9 mouse cellular contexts compared by ENCODE assay signal in the genomic region with DNA sequence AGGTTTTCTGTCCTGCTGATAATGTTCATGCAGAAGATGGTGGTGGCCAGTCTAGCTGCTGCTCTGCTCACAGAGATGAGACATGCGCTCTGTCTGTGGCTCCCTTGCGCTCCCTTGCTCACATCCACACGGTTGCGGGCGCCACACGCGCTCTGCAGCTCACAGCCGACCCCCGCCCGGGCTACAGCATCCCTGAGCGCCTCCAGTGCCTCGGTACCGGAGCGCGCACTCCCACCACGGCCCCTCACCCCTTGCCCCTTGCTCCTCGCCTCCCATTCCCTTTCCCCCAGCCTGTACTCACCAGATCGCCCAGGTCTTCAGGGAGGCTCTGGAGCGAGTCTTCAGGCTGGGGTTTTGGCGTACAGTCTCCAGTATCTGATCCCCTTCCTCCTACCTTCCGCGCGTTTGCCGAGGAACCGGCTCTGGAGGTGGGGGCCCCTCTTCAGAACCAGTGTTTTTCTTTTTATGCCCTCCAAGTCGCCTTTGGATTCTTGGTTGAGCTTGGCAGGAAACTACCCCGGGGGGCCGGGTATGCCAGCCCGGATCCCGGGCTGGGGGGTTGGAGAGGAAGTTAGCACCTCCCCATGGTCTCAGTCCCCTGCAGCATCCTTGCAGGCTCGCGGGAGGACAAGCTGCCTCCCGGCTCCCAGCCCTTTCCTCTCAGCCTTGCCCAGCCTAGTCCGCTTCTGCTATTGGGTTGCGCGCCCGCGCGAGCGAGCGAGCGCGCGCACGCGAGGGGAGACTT. TPM values are rescaled to one million over a fixed set of nuclear protein-coding genes. Genes with fewer than 3 reads are reported as not detected.
DNase-seq lines count a peak whose midpoint lies in the region; ATAC-seq and TF ChIP-seq lines count a peak whose summit lies in the region.
"Had no signal": no experiment of that assay in that cellular context is flagged by ENCODE, and none has a peak within 500 bp of the region (broad histone marks: within the 10 kb centered on the region; RNA-seq: fewer than 3 reads in every experiment).

Gene Gria4 (minus strand): TSS at position 691 of the 745 bp plus-strand sequence.

- peak within 1 kb of the TSS; percentile 82 for H3K9ac ChIP-seq in forebrain, postnatal 0 days
- peak within 1 kb of the TSS; percentile 56 for H3K9ac ChIP-seq in kidney, postnatal 0 days (ENCODE audit: low read depth, low read length)
- H3K9ac ChIP-seq in limb, embryonic 14.5 days (ENCODE audit: low read depth, low read length, severe bottlenecking): peak within 1 kb of the TSS; percentile 59

- DNase-seq in gastrocnemius, postnatal 10 days: peak; percentile 25
- DNase-seq in gastrocnemius, adult 18-20 months (ENCODE audit: low spot score): no peak
- peak; percentile 89 to 90 for DNase-seq in cerebellum, adult 18-20 months
- peak; percentile 89 for DNase-seq in forebrain, postnatal 0 days
- DNase-seq in kidney, postnatal 0 days (ENCODE audit: low spot score): peak; percentile 87
- DNase-seq in limb, embryonic 14.5 days (ENCODE audit: low spot score): peak; percentile 61
- DNase-seq in right cerebral cortex, adult 18-20 months: peak; percentile 84
- no peak for DNase-seq in MN1 (ENCODE audit: low spot score)

- H3K36me3 ChIP-seq in forebrain, postnatal 0 days (ENCODE audit: insufficient read depth): no peaks in the 10 kb centered on the region
- no peaks in the 10 kb centered on the region for H3K36me3 ChIP-seq in kidney, postnatal 0 days (ENCODE audit: insufficient read depth, low read length)
- no peaks in the 10 kb centered on the region for H3K36me3 ChIP-seq in limb, embryonic 14.5 days (ENCODE audit: control insufficient read depth, insufficient read depth, low read length)

- H3K9me3 ChIP-seq in forebrain, postnatal 0 days (ENCODE audit: low read length): no peaks in the 10 kb centered on the region
- no peaks in the 10 kb centered on the region for H3K9me3 ChIP-seq in kidney, postnatal 0 days (replicated peaks; ENCODE audit: low read length)
- no peaks in the 10 kb centered on the region for H3K9me3 ChIP-seq in limb, embryonic 14.5 days (ENCODE audit: control insufficient read depth, low read length)

- no peaks in the 10 kb centered on the region for H3K4me1 ChIP-seq in forebrain, postnatal 0 days (ENCODE audit: insufficient read depth)
- no peaks in the 10 kb centered on the region for H3K4me1 ChIP-seq in kidney, postnatal 0 days (replicated peaks; ENCODE audit: insufficient read depth, low read length)
- H3K4me1 ChIP-seq in limb, embryonic 14.5 days (ENCODE audit: control insufficient read depth, insufficient read depth, low read length): no peaks in the 10 kb centered on the region

- ATAC-seq in forebrain, postnatal 0 days: peak; percentile 94
- peak; percentile 85 for ATAC-seq in kidney, postnatal 0 days (replicated peaks; ENCODE audit: low FRiP score, low read depth)
- ATAC-seq in limb, embryonic 14.5 days (ENCODE audit: low FRiP score, low read depth): peak; percentile 86

- WGBS in forebrain, postnatal 0 days: 1% methylated on average over 46 of the region's 46 CpGs
- under 1% methylated on average over 46 of the region's 46 CpGs for WGBS in kidney, postnatal 0 days
- WGBS in limb, embryonic 14.5 days: under 1% methylated on average over 44 of the region's 46 CpGs

- TF ChIP-seq POLR2A in limb, embryonic 14.5 days (IDR thresholded peaks at IDR 0.05; ENCODE audit: borderline replicate concordance, extremely low read depth, insufficient read depth, insufficient read length): no peak

- H3K4me2 ChIP-seq in forebrain, postnatal 0 days (ENCODE audit: low read depth): peak within 1 kb of the TSS; percentile 61
- peak within 1 kb of the TSS; percentile 86 for H3K4me2 ChIP-seq in kidney, postnatal 0 days (ENCODE audit: low read length)
- peak within 1 kb of the TSS; percentile 93 for H3K4me2 ChIP-seq in limb, embryonic 14.5 days (replicated peaks; ENCODE audit: low read depth, low read length, severe bottlenecking)

- H3K4me3 ChIP-seq in forebrain, postnatal 0 days (ENCODE audit: low read depth, low read length): peak within 1 kb of the TSS; percentile 80
- H3K4me3 ChIP-seq in kidney, postnatal 0 days (replicated peaks; ENCODE audit: low read depth, low read length): peak within 1 kb of the TSS; percentile 57
- peak within 1 kb of the TSS; percentile 53 for H3K4me3 ChIP-seq in limb, embryonic 14.5 days (replicated peaks; ENCODE audit: low read length)

- peak within 1 kb of the TSS; percentile 92 for H3K27ac ChIP-seq in forebrain, postnatal 0 days (ENCODE audit: low read depth, low read length)
- H3K27ac ChIP-seq in kidney, postnatal 0 days: peak within 1 kb of the TSS; percentile 67
- H3K27ac ChIP-seq in limb, embryonic 14.5 days (replicated peaks; ENCODE audit: low read depth, low read length): no peak within 1 kb of the TSS

- TF ChIP-seq CTCF in forebrain, postnatal 0 days (IDR thresholded peaks at IDR 0.05; ENCODE audit: low read depth): peak; percentile 30; the same call in 1 of the 2 replicates
- TF ChIP-seq CTCF in kidney, postnatal 0 days (IDR thresholded peaks at IDR 0.05; ENCODE audit: low read depth): no peak

- no peaks in the 10 kb centered on the region for H3K27me3 ChIP-seq in forebrain, postnatal 0 days (ENCODE audit: insufficient read depth, low read length)
- no peaks in the 10 kb centered on the region for H3K27me3 ChIP-seq in kidney, postnatal 0 days (ENCODE audit: insufficient read depth, low read length)
- H3K27me3 ChIP-seq in limb, embryonic 14.5 days (ENCODE audit: control insufficient read depth, insufficient read depth, low read length): no peaks in the 10 kb centered on the region

RNA-seq across cellular contexts. Expression of gene Gria4, which starts in this region (rescaled TPM):
- total RNA-seq in gastrocnemius, postnatal 10 days (2021): under 1 TPM; 0.28 to 0.45 TPM
- not detected for total RNA-seq in gastrocnemius, adult 18-20 months (2021)
- total RNA-seq in forebrain, postnatal 0 days (2014; rRNA removed): 77.1 and 93.3 TPM in 2 replicates
- 13.4 and 23.1 TPM in 2 replicates for polyA plus RNA-seq in forebrain, postnatal 0 days (2015; fragmentation: Nextera tagmentation; extraction: Ambion mirVana)
- polyA plus RNA-seq in kidney, postnatal 0 days (2015; fragmentation: Nextera tagmentation; extraction: Ambion mirVana): 6.3 and 6.4 TPM in 2 replicates
- 1.4 and 1.6 TPM in 2 replicates for polyA plus RNA-seq in limb, embryonic 14.5 days (2012; rRNA removed)
- 1.2 and 1.3 TPM in 2 replicates for polyA plus RNA-seq in limb, embryonic 14.5 days (2014; fragmentation: Nextera tagmentation; extraction: Ambion mirVana)
- total RNA-seq: heart, postnatal 36 days had no signal

Comparison
In these comparisons a context has a peak if more than half of its experiments do, and no peak if none do; other contexts are left out.
1. RNA of gene Gria4 (total RNA-seq): 77.1 to 93.3 TPM in forebrain, postnatal 0 days; 0.28 to 0.45 TPM in gastrocnemius, postnatal 10 days and not detected in gastrocnemius, adult 18-20 months; every median in the first group is over 10 times any median in the second.
2. Peak in DNase-seq in gastrocnemius, postnatal 10 days; RNA of the gene not detected or under 1 TPM.
3. DNase-seq: peak in cerebellum, adult 18-20 months (2 of 2), forebrain, postnatal 0 days (single experiment), kidney, postnatal 0 days (single experiment), limb, embryonic 14.5 days (single experiment) and right cerebral cortex, adult 18-20 months (single experiment); none in gastrocnemius, adult 18-20 months (single experiment) and MN1 (single experiment).
4. Peak in every context shown above with its lines, with median percentiles within 50 percentile points of each other: ATAC-seq, H3K4me2 ChIP-seq, H3K4me3 ChIP-seq and H3K9ac ChIP-seq.